Mouse (Mus musculus) liver, adult 2 months (tissue): ENCODE measurements around the gene Pigh. TPM values are rescaled to one million over a fixed set of nuclear protein-coding genes. Genes with fewer than 3 reads are reported as not detected.
A peak's percentile ranks its signal among the peaks of the same experiment; 100 is the strongest.

Source experiments
- DNase-seq: peaks from one replicate; pipeline ENCODE4 v3.0.0-alpha.2; 2011; ENCODE audit warnings: low read depth, low spot score; ENCODE audit errors: extremely low read depth
- H3K27ac ChIP-seq: fragments of 200-500 bp; replicated peaks from 2 replicates; pipeline ENCODE4 v1.5.1; 2012; ENCODE audit warnings: low read depth, mild to moderate bottlenecking, control low read depth, inconsistent platforms, low read length; ENCODE audit not compliant: insufficient read depth
- H3K27me3 ChIP-seq: fragments of 200-500 bp; 2 replicates; pipeline ENCODE4 v1.6.1; 2012; ENCODE audit warnings: mild to moderate bottlenecking, moderate library complexity, low read length, inconsistent platforms; ENCODE audit not compliant: control insufficient read depth, insufficient read depth
- H3K36me3 ChIP-seq: fragments of 200-500 bp; 2 replicates; pipeline ENCODE4 v1.6.1; 2012; ENCODE audit warnings: low read length, inconsistent platforms; ENCODE audit not compliant: control insufficient read depth, insufficient read depth
- H3K4me1 ChIP-seq: fragments of 200-500 bp; 2 replicates; pipeline ENCODE4 v1.6.1; 2011; ENCODE audit warnings: low read length; ENCODE audit not compliant: control insufficient read depth, insufficient read depth
- H3K4me3 ChIP-seq: fragments of 200-500 bp; 2 replicates; pipeline ENCODE4 v1.5.1; 2011; ENCODE audit warnings: low read depth, mild to moderate bottlenecking, control low read depth, low read length, moderate library complexity; ENCODE audit not compliant: insufficient read depth
- H3K79me2 ChIP-seq: fragments of 200-500 bp; 2 replicates; pipeline ENCODE4 v1.6.1; 2012; ENCODE audit warnings: inconsistent platforms, mild to moderate bottlenecking, low read length, moderate library complexity; ENCODE audit not compliant: control insufficient read depth, insufficient read depth
- H3K9ac ChIP-seq: fragments of 200-500 bp; 2 replicates; pipeline ENCODE4 v1.6.1; 2012; ENCODE audit warnings: low read depth, mild to moderate bottlenecking, control low read depth, inconsistent platforms, low read length
- CTCF ChIP-seq: fragments of 200-500 bp; IDR thresholded peaks from 2 replicates; pipeline ENCODE4 v1.5.1; 2011; ENCODE audit warnings: low read depth, low read length, control low read depth
- POLR2A ChIP-seq: fragments of 200-500 bp; IDR thresholded peaks from 2 replicates; pipeline ENCODE4 v1.6.1; 2011; ENCODE audit warnings: low read length, control low read depth; ENCODE audit not compliant: insufficient read depth; ENCODE audit errors: extremely low read depth
- WGBS: fragments of 180-500 bp; shearing (Covaris S2); methylation state at CpG from one replicate; pipeline ENCODE4 v1.1.7; 2018; 5-methylcytosine and 5-hydroxymethylcytosine counted together
- polyA plus RNA-seq: library from polyadenylated mRNA; depleted of rRNA; stranded (reverse); fragments of >200 nt; gene quantifications from 2 replicates; pipeline ENCODE4 v1.2.3, GENCODE M21; 2012
- total RNA-seq: library from RNA; depleted of rRNA; stranded (reverse); fragments of >200 nt; gene quantifications from 2 replicates; pipeline ENCODE4 v1.2.3, GENCODE M21; 2014

Gene Pigh
- total and polyA plus RNA-seq, 2 experiments, result 4.4 to 6.4 TPM

- H3K27me3 ChIP-seq, result no peaks in the 10 kb centered on the region
- H3K4me1 ChIP-seq, result no peaks in the 10 kb centered on the region
- no peak overlapping the region for H3K27ac ChIP-seq
- no peak for DNase-seq
- no peaks in the 10 kb centered on the region for H3K36me3 ChIP-seq
- TF ChIP-seq POLR2A, result no peak
- no peak for TF ChIP-seq CTCF
- H3K4me3 ChIP-seq, result no peak overlapping the region
- 93% methylated on average over 9 of the region's 9 CpGs for WGBS
- no peak overlapping the region for H3K9ac ChIP-seq
- no peaks in the 10 kb centered on the region for H3K79me2 ChIP-seq
Observed at GRCm38 (mm10) chr12:79070736-79071333, 18.6 kb downstream of the Pigh start.

- H3K27ac ChIP-seq, result no peak overlapping the region
- H3K79me2 ChIP-seq, result no peaks in the 10 kb centered on the region
- H3K27me3 ChIP-seq, result no peaks in the 10 kb centered on the region
- H3K36me3 ChIP-seq, result no peaks in the 10 kb centered on the region
- TF ChIP-seq CTCF (no peak), POLR2A (no peak)
- H3K9ac ChIP-seq, result no peak overlapping the region
- no peaks in the 10 kb centered on the region for H3K4me1 ChIP-seq
- no peak for DNase-seq
- H3K4me3 ChIP-seq, result no peak overlapping the region
- WGBS, result 77% methylated on average over 6 of the region's 6 CpGs
Observed at GRCm38 (mm10) chr12:79069916-79070315, 19.5 kb downstream of the Pigh start.

- H3K4me1 ChIP-seq, result no peaks in the 10 kb centered on the region
- H3K4me3 ChIP-seq, result no peak overlapping the region
- H3K36me3 ChIP-seq, result no peaks in the 10 kb centered on the region
- TF ChIP-seq CTCF, result no peak
- no peak for TF ChIP-seq POLR2A
- WGBS, result 79% methylated on average over 6 of the region's 6 CpGs
- DNase-seq, result no peak
- H3K27me3 ChIP-seq, result no peaks in the 10 kb centered on the region
- no peak overlapping the region for H3K9ac ChIP-seq
- no peaks in the 10 kb centered on the region for H3K79me2 ChIP-seq
- H3K27ac ChIP-seq, result no peak overlapping the region
Observed at GRCm38 (mm10) chr12:79069187-79069608, 20.3 kb downstream of the Pigh start.

- no peak overlapping the region for H3K9ac ChIP-seq
- no peak overlapping the region for H3K4me3 ChIP-seq
- no peak overlapping the region for H3K27ac ChIP-seq
- no peak for TF ChIP-seq POLR2A
- no peaks in the 10 kb centered on the region for H3K4me1 ChIP-seq
- no peak for DNase-seq
- H3K79me2 ChIP-seq, result no peaks in the 10 kb centered on the region
- no peaks in the 10 kb centered on the region for H3K36me3 ChIP-seq
- H3K27me3 ChIP-seq, result no peaks in the 10 kb centered on the region
- WGBS, result 94% methylated on average over 11 of the region's 11 CpGs
Observed at GRCm38 (mm10) chr12:79068306-79068705, 21.1 kb downstream of the Pigh start.

GRCm38 (mm10) chr12:79067526-79067925, 21.9 kb downstream of the Pigh start:
- peak; percentile 65 for DNase-seq
- Histone ChIP-seq H3K4me1 (no peaks in the 10 kb centered on the region), H3K27ac (no peak overlapping the region), H3K79me2 (no peaks in the 10 kb centered on the region), H3K36me3 (no peaks in the 10 kb centered on the region), H3K4me3 (no peak overlapping the region), H3K9ac (no peak overlapping the region), H3K27me3 (no peaks in the 10 kb centered on the region)
- no peak for TF ChIP-seq CTCF
- TF ChIP-seq POLR2A, result no peak
- 53% methylated on average over 5 of the region's 5 CpGs for WGBS

GRCm38 (mm10) chr12:79066431-79066830, 23.0 kb downstream of the Pigh start:
- Histone ChIP-seq H3K4me1 (no peaks in the 10 kb centered on the region), H3K27me3 (no peaks in the 10 kb centered on the region), H3K36me3 (no peaks in the 10 kb centered on the region), H3K9ac (no peak overlapping the region), H3K4me3 (no peak overlapping the region), H3K79me2 (no peaks in the 10 kb centered on the region), H3K27ac (no peak overlapping the region)
- DNase-seq, result no peak
- no peak for TF ChIP-seq CTCF
- 88% methylated on average over 9 of the region's 9 CpGs for WGBS
